Mouse (Mus musculus) erythroblast, embryonic 14.5 days (primary cell): ENCODE measurements around the gene Erbb2.

Experiments
- GATA1 ChIP-seq: IDR thresholded peaks from 2 replicates; pipeline ENCODE4 v1.6.1; 2012; ENCODE audit warnings: low read length, inconsistent platforms, mixed read lengths
- TAL1 ChIP-seq: IDR thresholded peaks from 3 replicates; pipeline ENCODE4 v1.6.1; 2012; ENCODE audit warnings: low read length, inconsistent platforms, mixed read lengths

DNA sequence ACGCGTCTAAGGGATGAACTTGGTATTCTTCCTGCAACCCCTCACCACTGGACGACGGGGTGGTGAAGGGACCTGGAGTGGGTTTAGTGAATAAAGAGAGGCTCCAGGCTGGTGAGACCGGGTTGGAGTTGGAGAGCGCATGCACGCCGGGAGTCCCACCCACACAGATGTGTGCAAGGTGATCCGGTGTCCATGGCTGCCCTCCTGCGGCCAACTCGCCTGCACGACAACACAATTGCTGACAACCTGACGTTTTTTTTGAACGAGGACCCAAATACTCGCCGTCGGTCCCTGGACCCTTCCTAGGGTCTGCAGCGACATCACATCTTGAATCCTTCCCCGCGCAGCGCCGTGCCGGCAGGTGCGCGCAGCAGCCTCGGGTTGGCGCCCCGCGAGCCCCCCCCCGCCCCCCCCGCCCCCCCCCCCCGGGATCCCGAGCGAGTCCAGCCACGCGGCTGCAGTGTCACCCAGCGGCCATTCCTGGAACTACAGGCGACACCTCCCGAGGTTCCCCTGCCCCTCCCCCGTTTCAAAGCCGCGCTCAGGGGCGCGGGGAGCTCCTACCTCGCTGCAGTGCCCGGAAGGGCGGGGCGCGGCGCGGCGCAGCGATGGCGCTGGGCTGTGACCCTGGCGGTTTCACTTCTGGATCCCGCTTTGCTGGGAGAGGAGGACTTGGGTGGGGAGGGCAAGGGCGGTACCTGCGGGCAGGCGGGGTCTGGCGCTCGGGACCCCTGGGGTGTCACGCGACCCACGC, 45.3 kb downstream of the Erbb2 start:
- no peak for TF ChIP-seq TAL1
- no peak for TF ChIP-seq GATA1
